Mouse (Mus musculus): ENCODE results near the gene Tmc6. TPM values are rescaled to one million over a fixed set of nuclear protein-coding genes. Genes with fewer than 3 reads are reported as not detected.
A peak's percentile ranks its signal among the peaks of the same experiment; 100 is the strongest.
"Not testable (repeated sequence)": the region's sequence is repeated elsewhere in the genome, so short reads cannot be mapped to it uniquely, and the experiment has no call there.

Gene Tmc6
- polyA plus RNA-seq, 1 experiment, result 7.2 TPM

DNA sequence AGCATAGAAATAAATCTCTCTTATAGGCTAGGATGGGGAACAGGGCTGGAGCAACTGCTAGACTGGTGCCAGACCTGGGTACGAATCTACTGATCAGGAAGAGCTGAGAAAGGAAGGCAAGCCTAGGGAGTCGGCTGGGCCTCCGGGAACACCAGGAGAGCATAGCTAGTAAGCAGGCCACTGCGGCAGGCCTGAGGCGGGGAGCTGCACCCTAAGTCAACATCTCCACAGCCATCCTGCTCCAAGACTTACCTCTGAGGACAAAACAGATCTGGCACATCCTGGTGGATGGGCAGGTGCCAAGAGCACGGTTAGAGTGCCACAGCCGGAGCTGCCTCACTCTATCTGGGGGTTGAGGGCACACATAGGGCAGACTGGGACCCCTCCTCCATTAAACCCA, 38.2 kb upstream of the Tmc6 start:
- no peak overlapping the region for H3K27ac ChIP-seq (replicated peaks; ENCODE audit: low read depth, low read length)

DNA sequence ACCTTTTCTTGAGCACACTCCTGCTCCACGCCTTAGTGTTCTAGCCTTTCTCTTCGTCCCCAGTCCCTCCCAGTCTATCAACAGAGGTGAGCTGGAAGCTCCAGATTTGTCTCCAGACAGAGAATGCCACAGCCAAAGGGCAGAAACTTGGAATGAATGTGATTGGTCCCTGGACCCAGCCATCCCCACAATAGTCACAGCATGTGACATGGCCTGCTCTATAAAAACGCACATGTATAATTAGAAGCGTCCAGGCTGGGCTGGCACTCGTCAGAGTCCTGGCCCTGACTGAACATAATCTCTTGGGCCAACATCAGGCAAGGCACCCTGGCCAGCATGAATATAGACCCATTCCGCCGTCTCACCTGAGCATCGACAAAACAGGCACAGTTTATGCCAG, 37.1 kb upstream of the Tmc6 start:
- peaks cover 8% of the 10 kb centered on the region for H3K4me1 ChIP-seq (ENCODE audit: control insufficient read depth, insufficient read depth, insufficient read length, low read length)
- H3K27ac ChIP-seq (replicated peaks; ENCODE audit: low read depth, low read length), result no peak overlapping the region
- no peak overlapping the region for H3K4me3 ChIP-seq (ENCODE audit: insufficient read depth, low read depth, low read length)

More for the DNA sequence above, 38.2 kb upstream of the Tmc6 start:
- Histone ChIP-seq H3K4me1 (ENCODE audit: control insufficient read depth, insufficient read depth, insufficient read length, low read length) (peaks cover 8% of the 10 kb centered on the region), H3K4me3 (ENCODE audit: insufficient read depth, low read depth, low read length) (no peak overlapping the region)

DNA sequence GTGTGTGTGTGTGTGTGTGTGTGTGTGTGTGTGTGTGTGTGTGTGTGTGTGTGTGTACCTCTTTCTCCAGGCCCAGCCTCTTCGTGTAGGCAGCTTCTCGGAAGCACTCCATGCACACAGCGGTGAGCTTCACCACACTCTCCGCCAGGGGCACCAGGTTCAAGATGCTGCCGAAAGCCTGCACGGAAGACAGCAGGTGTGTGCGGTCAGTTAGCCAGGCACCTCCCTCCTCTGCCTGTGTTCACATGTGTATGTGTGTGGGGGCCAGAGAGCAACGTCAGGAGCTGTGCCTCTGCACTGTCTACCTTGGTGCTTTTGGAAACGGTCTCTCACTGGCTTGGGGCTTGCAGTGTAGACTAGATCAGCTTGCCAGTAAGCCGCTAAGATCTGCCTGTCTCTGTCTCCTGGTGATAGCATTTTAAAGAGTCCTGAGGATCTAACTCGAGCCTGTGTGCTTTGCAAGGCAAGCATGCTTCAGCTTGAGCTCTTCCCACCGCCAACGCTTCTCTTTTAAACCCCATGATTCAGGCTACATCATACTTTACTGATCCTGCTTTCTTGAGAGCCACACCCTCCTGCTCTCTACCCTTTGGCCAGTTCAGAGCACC, 34.5 kb upstream of the Tmc6 start:
- no peak overlapping the region for H3K27ac ChIP-seq (replicated peaks; ENCODE audit: low read depth, low read length)
- H3K4me1 ChIP-seq (ENCODE audit: control insufficient read depth, insufficient read depth, insufficient read length, low read length), result peaks cover 1% of the 10 kb centered on the region; the same call in 1 of the 2 replicates
- H3K4me3 ChIP-seq (ENCODE audit: insufficient read depth, low read depth, low read length), result no peak overlapping the region

DNA sequence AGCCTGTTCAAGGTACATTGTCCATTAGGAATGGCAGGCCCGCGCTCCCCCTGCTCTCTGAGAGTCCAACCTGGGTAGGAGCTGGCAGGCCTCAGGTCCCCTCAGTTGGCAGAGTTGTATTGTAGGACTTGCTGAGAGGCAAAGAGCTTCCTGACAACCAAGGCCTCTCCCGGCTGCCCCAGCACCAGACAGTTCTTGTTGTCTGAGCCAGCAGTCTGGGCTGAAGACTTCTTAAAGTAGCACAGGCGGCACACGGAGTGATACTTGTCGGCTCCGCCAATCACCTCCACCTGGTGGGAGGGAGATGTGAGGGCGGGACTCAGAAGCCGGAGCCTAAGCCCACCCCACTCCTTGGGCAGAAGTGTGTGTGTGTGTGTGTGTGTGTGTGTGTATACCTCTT, 33.9 kb upstream of the Tmc6 start:
- H3K4me1 ChIP-seq (ENCODE audit: control insufficient read depth, insufficient read depth, insufficient read length, low read length); H3K27ac ChIP-seq (replicated peaks; ENCODE audit: low read depth, low read length); H3K4me3 ChIP-seq (ENCODE audit: insufficient read depth, low read depth, low read length): not testable (repeated sequence)

DNA sequence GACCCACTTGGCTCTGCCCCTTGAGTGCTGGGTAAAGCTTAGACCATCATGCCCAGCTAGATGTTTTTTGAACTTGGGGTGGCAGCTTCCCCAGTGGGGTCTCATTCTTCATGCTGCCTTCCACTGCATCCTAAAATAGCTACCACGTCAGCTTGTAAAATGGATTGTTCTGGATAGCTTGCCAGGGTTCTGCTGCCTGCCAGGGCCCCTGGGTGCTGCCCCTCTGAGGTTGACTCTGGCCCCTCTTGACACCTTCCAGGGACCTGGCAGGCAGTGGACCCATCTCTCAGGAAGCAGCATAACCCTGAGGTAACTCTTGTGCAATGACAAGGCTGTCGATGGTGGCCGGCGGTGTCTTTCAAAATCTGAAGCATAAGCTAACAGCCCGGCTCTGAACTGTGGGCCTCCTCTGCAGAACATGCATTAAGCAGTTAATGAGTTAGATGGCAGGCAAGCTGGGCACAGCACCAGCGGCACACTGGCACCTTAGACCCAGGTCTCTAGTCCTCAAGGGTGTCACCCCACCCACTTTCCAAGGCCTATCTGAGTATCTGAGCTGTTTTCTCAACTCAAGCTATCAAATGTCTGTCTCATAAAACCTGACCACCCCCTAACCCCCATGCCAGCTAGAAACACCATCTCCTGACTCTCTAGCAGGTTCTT, 32.8 kb upstream of the Tmc6 start:
- Histone ChIP-seq H3K27ac (replicated peaks; ENCODE audit: low read depth, low read length) (no peak overlapping the region), H3K4me1 (ENCODE audit: control insufficient read depth, insufficient read depth, insufficient read length, low read length) (peaks cover 4% of the 10 kb centered on the region; the same call in 1 of the 2 replicates), H3K4me3 (ENCODE audit: insufficient read depth, low read depth, low read length) (no peak overlapping the region)

DNA sequence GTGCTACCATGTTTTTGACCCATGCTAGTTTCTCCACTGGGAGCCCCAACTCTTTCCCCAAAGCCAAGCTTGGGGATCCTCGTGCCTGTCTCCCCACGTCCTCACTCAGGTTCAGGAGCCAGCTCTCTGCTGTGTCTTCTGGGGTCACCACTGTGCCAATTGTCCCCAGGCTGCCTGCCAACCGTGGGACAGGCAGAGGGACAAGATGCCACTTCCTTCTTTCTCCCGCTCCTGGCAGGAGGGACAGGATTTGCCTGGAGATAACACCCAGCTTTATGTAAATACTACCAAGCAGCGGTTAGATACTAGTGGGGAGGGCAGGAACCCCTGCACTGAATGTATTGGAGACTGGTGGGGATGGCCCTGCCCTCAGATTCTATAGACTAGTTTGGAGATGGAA, 31.9 kb upstream of the Tmc6 start:
- no peak overlapping the region for H3K27ac ChIP-seq (replicated peaks; ENCODE audit: low read depth, low read length)
- peaks cover 6% of the 10 kb centered on the region; the same call in 1 of the 2 replicates for H3K4me1 ChIP-seq (ENCODE audit: control insufficient read depth, insufficient read depth, insufficient read length, low read length)
- H3K4me3 ChIP-seq (ENCODE audit: insufficient read depth, low read depth, low read length), result no peak overlapping the region

DNA sequence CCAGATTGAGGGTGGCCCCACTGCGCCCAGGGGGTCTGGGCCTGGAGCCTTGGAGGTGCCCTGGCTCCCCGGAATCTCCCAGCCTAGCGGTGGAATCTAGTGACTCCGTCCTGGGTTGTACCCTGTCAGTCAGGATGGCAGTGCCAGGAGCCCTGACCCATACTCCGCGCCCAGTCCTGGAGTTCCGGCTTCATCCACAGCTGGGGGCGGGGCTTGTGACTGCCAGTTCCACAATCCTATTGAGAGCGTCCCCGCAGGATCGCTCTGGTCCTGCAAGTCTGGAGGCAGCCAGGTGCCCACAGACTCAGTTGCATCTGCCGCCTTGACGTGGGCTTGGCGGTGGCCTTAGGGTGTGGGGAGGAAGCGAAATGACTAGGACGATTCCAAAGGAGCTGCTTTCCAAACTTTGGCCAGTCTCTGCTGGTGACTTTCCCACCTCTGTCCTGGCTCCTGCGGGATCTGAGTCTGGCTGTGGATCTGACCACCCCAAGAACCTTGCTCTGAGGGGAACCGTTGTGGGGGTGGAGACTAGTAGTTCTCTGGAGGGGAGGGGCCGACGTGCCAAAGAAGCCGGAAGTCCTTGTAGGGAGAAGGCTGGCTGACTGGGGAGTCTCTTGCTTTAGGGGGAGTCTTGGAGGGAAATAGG, 28.5 kb upstream of the Tmc6 start:
- Histone ChIP-seq H3K27ac (replicated peaks; ENCODE audit: low read depth, low read length) (peak overlapping the region; percentile 19; the same call in 1 of the 2 replicates), H3K4me3 (ENCODE audit: insufficient read depth, low read depth, low read length) (peak overlapping the region; percentile 96), H3K4me1 (ENCODE audit: control insufficient read depth, insufficient read depth, insufficient read length, low read length) (peaks cover 6% of the 10 kb centered on the region; the same call in 1 of the 2 replicates)

DNA sequence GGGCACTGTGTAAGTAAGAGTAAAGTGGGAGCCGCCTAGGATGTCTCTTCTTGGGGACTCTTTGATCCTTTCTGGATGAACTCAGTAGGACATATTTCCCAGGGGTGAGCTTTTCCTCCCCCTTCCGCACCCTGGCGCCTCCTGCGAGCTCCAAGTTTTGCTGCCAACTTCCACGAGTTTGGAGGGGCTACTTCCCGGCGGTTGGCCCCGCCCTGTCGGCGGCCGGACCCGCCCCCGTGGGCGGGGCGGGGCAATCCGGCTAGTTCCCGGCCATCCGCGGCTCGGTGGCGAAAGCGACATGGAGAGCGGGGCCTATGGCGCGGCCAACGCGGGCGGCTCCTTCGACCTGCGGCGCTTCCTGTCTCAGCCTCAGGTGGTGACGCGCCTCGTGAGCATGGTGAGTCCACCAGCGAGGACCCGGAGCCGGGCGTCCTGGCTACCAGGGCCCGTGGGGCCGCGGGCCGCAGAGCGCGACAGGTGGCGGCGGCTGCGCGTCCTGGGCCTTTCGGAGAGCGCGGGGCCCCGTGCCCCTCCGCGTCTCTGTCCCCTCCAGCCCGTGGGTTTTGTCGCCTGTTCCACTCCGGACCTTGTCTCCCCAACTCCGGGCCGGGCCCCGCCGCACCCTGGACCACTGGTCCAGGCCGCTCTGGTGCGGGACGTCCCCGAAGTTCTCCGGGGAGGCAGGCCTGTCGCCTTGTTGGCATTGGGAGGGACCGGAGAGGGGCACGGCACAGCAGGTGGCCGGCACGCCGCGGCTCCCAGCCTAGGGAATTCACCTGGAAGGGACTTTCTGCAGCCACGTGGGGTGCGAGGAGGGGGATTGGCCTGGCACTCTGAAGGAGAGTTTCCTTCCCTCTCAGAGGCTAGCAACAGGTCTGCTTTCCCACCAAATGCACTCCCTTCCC, 27.7 kb upstream of the Tmc6 start, which contains the start of the genes Gm20708 and Syngr2:
TSS of gene Gm20708 (plus strand) at position 262 of the 905 bp plus-strand sequence.
TSS of gene Syngr2 (plus strand) at position 262 of the 905 bp plus-strand sequence.
- H3K4me1 ChIP-seq (ENCODE audit: control insufficient read depth, insufficient read depth, insufficient read length, low read length), result peaks cover 6% of the 10 kb centered on the region; the same call in 1 of the 2 replicates
- H3K27ac ChIP-seq (replicated peaks; ENCODE audit: low read depth, low read length), result peak within 1 kb of the TSS; percentile 4; the same call in 1 of the 2 replicates
- H3K4me3 ChIP-seq (ENCODE audit: insufficient read depth, low read depth, low read length), result peak within 1 kb of the TSS; percentile 96

DNA sequence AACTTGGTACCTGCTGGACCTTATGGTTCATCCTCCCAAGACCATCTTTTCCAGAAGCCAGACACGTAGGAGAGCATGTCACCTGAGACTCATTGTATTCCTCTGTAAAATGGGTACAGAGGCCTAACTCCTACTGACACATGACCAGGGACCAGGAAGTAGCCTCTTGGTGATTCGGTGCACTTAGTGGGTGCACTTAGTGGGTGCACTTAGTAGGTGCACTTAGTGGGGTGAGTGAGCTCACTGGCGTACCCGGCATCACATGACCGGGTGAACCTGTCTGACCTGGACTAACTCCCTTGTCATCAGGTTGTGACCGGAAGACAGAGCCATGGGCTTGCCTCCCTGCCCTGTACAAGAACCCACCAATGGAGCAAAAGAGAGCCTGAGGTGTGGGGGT, 24.8 kb upstream of the Tmc6 start:
- Histone ChIP-seq H3K27ac (replicated peaks; ENCODE audit: low read depth, low read length) (no peak overlapping the region), H3K4me1 (ENCODE audit: control insufficient read depth, insufficient read depth, insufficient read length, low read length) (peaks cover 6% of the 10 kb centered on the region; the same call in 1 of the 2 replicates), H3K4me3 (ENCODE audit: insufficient read depth, low read depth, low read length) (no peak overlapping the region)

DNA sequence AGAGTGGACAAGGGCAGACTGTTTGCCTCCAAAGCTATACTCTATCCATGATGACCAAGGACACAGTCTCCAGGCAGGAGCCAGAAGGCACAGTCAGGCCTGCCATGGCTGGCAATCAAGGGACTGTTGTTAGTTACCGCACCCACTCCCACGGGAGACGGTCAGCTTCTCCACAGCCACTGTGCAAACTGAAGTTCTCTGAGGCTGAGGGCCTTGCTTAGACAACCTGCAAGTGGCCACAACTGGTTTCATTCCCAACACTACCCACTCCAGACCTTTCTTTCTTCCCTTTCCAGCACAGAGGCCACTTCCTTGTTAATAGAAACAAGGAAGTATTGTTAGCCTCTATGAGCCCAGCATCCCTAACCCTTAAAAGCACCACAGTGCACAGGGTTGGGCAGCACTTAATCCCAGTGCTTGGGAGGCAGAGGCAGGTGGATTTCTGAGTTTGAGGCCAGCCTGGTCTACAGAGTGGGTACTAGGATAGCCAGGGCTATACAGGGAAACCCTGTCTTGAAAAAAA, 21.2 kb upstream of the Tmc6 start:
- H3K27ac ChIP-seq (replicated peaks; ENCODE audit: low read depth, low read length), result no peak overlapping the region
- H3K4me1 ChIP-seq (ENCODE audit: control insufficient read depth, insufficient read depth, insufficient read length, low read length), result no peaks in the 10 kb centered on the region; the same call in 1 of the 2 replicates
- no peak overlapping the region for H3K4me3 ChIP-seq (ENCODE audit: insufficient read depth, low read depth, low read length)

DNA sequence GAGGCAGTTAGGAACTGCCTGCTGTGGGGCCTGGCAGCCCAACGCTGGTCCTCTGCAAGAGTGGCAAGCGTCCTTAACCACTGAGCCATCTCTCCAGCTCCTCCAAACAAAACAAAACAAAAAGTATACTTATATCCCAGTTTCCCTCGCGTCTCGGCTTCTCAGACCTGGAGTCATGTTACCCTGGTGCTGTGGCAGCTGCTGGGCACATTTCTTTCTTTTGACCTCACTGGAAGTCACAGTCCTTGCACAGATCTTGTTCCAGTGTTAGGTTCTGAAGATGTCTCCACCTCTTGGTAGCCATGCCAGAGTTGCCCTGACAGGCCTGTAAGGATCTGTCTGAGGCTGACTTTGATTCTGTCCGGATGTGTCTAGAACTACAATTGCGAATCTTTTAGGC, 19.7 kb upstream of the Tmc6 start:
- Histone ChIP-seq H3K4me3 (ENCODE audit: insufficient read depth, low read depth, low read length) (no peak overlapping the region), H3K4me1 (ENCODE audit: control insufficient read depth, insufficient read depth, insufficient read length, low read length) (no peaks in the 10 kb centered on the region; the same call in 1 of the 2 replicates), H3K27ac (replicated peaks; ENCODE audit: low read depth, low read length) (no peak overlapping the region)

DNA sequence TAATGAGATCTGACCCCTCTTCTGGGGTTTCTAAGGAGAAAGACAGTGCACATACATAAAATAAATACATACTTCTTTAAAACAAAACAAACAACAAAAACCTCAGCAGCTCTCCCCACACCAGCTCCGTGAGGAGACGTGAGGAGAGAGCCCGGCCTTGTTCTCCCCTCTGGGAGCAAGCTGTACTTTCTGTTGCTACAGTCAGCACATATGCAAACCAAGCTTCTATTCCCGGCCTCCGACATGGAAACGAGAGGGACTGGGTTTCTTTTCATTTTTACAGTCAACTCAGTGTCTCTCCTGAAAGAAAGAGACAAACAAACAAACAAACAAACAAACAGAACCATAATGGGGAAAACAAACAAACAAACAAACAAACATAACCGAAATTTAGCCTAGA, 18.0 kb upstream of the Tmc6 start:
- Histone ChIP-seq H3K27ac (replicated peaks; ENCODE audit: low read depth, low read length) (no peak overlapping the region), H3K4me3 (ENCODE audit: insufficient read depth, low read depth, low read length) (no peak overlapping the region), H3K4me1 (ENCODE audit: control insufficient read depth, insufficient read depth, insufficient read length, low read length) (no peaks in the 10 kb centered on the region; the same call in 1 of the 2 replicates)

DNA sequence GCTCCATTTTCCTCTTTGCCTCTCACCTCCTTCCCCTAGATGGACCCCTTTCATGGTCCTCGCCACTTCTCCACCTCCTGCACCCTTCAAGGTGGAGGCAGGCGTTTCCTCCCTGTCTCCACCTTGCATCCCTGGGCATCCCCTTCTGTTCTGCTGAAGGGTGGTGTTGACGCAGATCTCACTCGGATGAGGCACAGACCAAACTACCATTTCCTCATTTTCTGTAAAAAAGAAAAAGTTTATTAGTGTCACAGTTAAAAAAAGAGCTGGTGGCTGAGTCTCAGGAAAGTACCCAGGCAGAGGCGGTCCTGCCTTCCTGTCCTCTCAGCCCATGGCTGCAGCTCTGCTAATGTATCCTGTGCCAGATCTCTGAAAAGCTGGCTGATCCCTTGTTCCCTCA, 17.2 kb upstream of the Tmc6 start:
- Histone ChIP-seq H3K27ac (replicated peaks; ENCODE audit: low read depth, low read length) (no peak overlapping the region), H3K4me3 (ENCODE audit: insufficient read depth, low read depth, low read length) (no peak overlapping the region), H3K4me1 (ENCODE audit: control insufficient read depth, insufficient read depth, insufficient read length, low read length) (no peaks in the 10 kb centered on the region; the same call in 1 of the 2 replicates)

DNA sequence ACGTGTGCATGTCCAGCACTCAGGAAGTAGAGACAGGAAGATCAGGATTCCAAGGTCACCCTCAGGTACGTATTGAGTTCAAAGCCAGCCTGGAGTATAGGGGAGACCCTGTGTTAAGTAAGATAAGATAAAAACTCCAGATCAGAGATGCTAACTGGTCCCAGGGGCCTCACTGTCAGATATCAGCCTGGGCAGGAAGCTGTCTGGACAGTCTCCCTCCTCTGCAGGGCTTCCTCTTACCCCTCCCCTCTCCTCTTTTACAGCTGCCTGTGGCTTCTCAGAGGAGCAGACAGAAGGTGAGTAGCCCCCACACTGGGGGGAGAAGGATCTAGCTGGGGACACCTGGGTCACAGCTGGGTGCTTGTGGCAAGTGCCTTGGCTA, 16.2 kb upstream of the Tmc6 start:
- H3K4me3 ChIP-seq (ENCODE audit: insufficient read depth, low read depth, low read length), result no peak overlapping the region
- H3K4me1 ChIP-seq (ENCODE audit: control insufficient read depth, insufficient read depth, insufficient read length, low read length), result no peaks in the 10 kb centered on the region; the same call in 1 of the 2 replicates
- H3K27ac ChIP-seq (replicated peaks; ENCODE audit: low read depth, low read length), result no peak overlapping the region
